In the genomic region with DNA sequence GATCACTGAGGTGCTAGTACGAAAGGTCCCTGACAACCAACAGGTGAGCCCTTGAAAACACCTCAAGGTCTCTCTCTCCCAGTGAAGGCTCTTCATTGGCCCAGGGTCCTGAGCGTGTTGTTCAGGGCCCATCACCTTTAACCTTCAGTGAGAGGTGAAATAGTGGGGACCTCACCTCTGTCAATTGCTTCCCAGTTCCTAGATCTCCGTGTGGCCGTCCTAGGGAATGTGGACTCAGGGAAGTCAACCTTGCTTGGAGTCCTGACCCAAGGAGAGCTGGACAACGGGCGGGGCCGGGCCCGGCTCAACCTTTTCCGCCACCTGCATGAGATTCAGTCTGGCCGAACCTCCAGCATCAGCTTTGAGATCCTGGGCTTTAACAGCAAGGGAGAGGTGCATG, we compare ENCODE assay signal across 34 mouse cellular contexts.
"Had no signal": no experiment of that assay in that cellular context is flagged by ENCODE, and none has a peak within 500 bp of the region (broad histone marks: within the 10 kb centered on the region; RNA-seq: fewer than 3 reads in every experiment).

No protein-coding gene starts in this region.

- H3K27ac ChIP-seq: heart, embryonic 13.5 days; heart, embryonic 15.5 days; hindbrain, embryonic 10.5 days; hindbrain, embryonic 12.5 days; hindbrain, embryonic 13.5 days; hindbrain, embryonic 14.5 days; hindbrain, embryonic 15.5 days; hindbrain, postnatal 0 days; intestine, embryonic 15.5 days; kidney, embryonic 15.5 days; kidney, postnatal 0 days; layer of hippocampus, adult 2 months; left cerebral cortex, adult 2 months had no signal

- ATAC-seq: hindbrain, embryonic 16.5 days; hindbrain, postnatal 0 days; inflammation-experienced regulatory T-cells, adult 6 months; intestine, embryonic 15.5 days; intestine, embryonic 16.5 days; intestine, postnatal 0 days had no signal

- DNase-seq: heart, postnatal 10 days; heart, postnatal 14 days; heart, postnatal 36 days; heart, postnatal 4 days; kidney, adult 11 months; kidney, adult 18-20 months; kidney, adult 2 months; kidney, adult 8-10 months; kidney, adult 9 months; kidney, postnatal 14 days; kidney, postnatal 25 days; kidney, postnatal 36 days; kidney, postnatal 4 days; layer of hippocampus, adult 9-11 months; layer of hippocampus, postnatal 36 days had no signal

- H3K4me2 ChIP-seq: heart, embryonic 11.5 days; heart, embryonic 12.5 days; heart, embryonic 13.5 days; heart, embryonic 15.5 days; hindbrain, embryonic 12.5 days; hindbrain, embryonic 13.5 days; hindbrain, embryonic 14.5 days; hindbrain, embryonic 15.5 days; intestine, embryonic 15.5 days; kidney, embryonic 15.5 days had no signal

- H3K27me3 ChIP-seq: heart, embryonic 12.5 days; heart, embryonic 13.5 days; heart, embryonic 15.5 days; hindbrain, embryonic 12.5 days; hindbrain, embryonic 13.5 days; hindbrain, embryonic 15.5 days; intestine, embryonic 15.5 days; kidney, embryonic 15.5 days had no signal

- H3K9ac ChIP-seq: heart, embryonic 12.5 days; heart, embryonic 13.5 days; heart, embryonic 15.5 days; hindbrain, embryonic 12.5 days; hindbrain, embryonic 13.5 days; hindbrain, embryonic 14.5 days; hindbrain, embryonic 15.5 days; intestine, embryonic 15.5 days; kidney, embryonic 15.5 days had no signal

- H3K4me3 ChIP-seq: heart, embryonic 12.5 days; heart, embryonic 13.5 days; heart, embryonic 15.5 days; hindbrain, embryonic 10.5 days; hindbrain, embryonic 12.5 days; hindbrain, embryonic 13.5 days; hindbrain, embryonic 15.5 days; intestine, embryonic 15.5 days; kidney, embryonic 15.5 days; layer of hippocampus, adult 2 months; left cerebral cortex, adult 2 months had no signal

- H3K9me3 ChIP-seq: heart, embryonic 12.5 days; heart, embryonic 13.5 days; heart, embryonic 15.5 days; hindbrain, embryonic 10.5 days; hindbrain, embryonic 12.5 days; hindbrain, embryonic 13.5 days; hindbrain, embryonic 15.5 days; intestine, embryonic 15.5 days; kidney, embryonic 15.5 days had no signal
